Mouse (Mus musculus) limb, embryonic 13.5 days (tissue): Measurements from ENCODE around the gene Synj2. TPM values are rescaled to one million over a fixed set of nuclear protein-coding genes. Genes with fewer than 3 reads are reported as not detected.

Experiments used
- ATAC-seq: fragments of 200-750 bp; cut with Nextera tagmentation; 2 replicates; pipeline ENCODE4 v1.8.0; 2017; ENCODE audit warnings: low read depth, moderate number of reproducible peaks, moderate TSS enrichment; ENCODE audit not compliant: low FRiP score
- H3K27ac ChIP-seq: fragments of 300-500 bp; sonication (generic); 2 replicates; pipeline ENCODE4 v1.5.1; 2015; ENCODE audit warnings: inconsistent platforms, mild to moderate bottlenecking, moderate library complexity
- H3K27me3 ChIP-seq: fragments of 300-500 bp; sonication (generic); 2 replicates; pipeline ENCODE4 v1.6.1; 2015; ENCODE audit warnings: mild to moderate bottlenecking, inconsistent platforms
- H3K36me3 ChIP-seq: fragments of 300-500 bp; sonication (generic); 2 replicates; pipeline ENCODE4 v1.6.1; 2015; ENCODE audit warnings: inconsistent platforms, mild to moderate bottlenecking, moderate library complexity
- H3K4me1 ChIP-seq: fragments of 300-500 bp; sonication (generic); 2 replicates; pipeline ENCODE4 v1.6.1; 2015; ENCODE audit warnings: inconsistent platforms
- H3K4me2 ChIP-seq: fragments of 300-500 bp; sonication (generic); replicated peaks from 2 replicates; pipeline ENCODE4 v1.6.1; 2015; ENCODE audit warnings: inconsistent platforms, mild to moderate bottlenecking, moderate library complexity
- H3K4me3 ChIP-seq: fragments of 300-500 bp; sonication (generic); 2 replicates; pipeline ENCODE4 v1.5.1; 2015; ENCODE audit warnings: moderate library complexity, mild to moderate bottlenecking, inconsistent platforms
- H3K9ac ChIP-seq: fragments of 300-500 bp; sonication (generic); 2 replicates; pipeline ENCODE4 v1.6.1; 2015; ENCODE audit warnings: mild to moderate bottlenecking, inconsistent platforms
- H3K9me3 ChIP-seq: fragments of 300-500 bp; sonication (generic); 2 replicates; pipeline ENCODE4 v1.6.1; 2016; ENCODE audit warnings: inconsistent platforms
- WGBS: fragments of 180-500 bp; shearing (Covaris S2); methylation state at CpG from one replicate; pipeline ENCODE4 v1.1.7; 2015; 5-methylcytosine and 5-hydroxymethylcytosine counted together
- polyA plus RNA-seq: library from polyadenylated mRNA; unstranded; fragments of >200 nt; fragmentation: Nextera tagmentation; extraction: Ambion mirVana; gene quantifications from 2 replicates; pipeline ENCODE4 v1.2.1, GENCODE M21; 2015

Synj2 gene
- polyA plus RNA-seq, 1 experiment from 2014 or later = 1.8 TPM

DNA sequence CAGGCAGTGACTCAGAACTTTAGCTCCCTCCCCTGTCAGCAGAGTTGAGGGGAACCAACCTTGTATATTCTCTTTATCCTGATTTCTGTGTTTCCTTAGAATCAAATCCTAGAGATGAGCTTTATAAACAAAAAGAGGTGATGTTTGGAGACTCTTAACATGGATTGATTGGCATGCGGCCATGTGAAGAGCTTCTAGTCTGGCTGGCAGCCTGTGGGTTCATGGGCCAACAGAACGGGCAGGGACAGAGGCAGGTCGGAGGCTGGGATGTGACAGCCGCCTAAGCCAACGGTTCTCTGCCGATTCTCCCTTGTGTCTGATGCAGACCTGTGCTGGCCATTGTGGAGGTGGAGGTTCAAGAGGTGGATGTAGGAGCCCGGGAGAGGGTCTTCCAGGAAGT, 84.8 kb downstream of the Synj2 start:
- WGBS = 86% methylated on average over 7 of the region's 7 CpGs
- no peaks in the 10 kb centered on the region; the same call in 1 of the 2 replicates for H3K4me1 ChIP-seq
- no peak overlapping the region for H3K4me3 ChIP-seq
- no peaks in the 10 kb centered on the region for H3K9me3 ChIP-seq
- H3K27ac ChIP-seq = no peak overlapping the region
- no peak for ATAC-seq
- H3K36me3 ChIP-seq = peaks cover 9% of the 10 kb centered on the region; the same call in 1 of the 2 replicates
- H3K9ac ChIP-seq = no peak overlapping the region
- H3K4me2 ChIP-seq = no peak overlapping the region
- H3K27me3 ChIP-seq = no peaks in the 10 kb centered on the region

DNA sequence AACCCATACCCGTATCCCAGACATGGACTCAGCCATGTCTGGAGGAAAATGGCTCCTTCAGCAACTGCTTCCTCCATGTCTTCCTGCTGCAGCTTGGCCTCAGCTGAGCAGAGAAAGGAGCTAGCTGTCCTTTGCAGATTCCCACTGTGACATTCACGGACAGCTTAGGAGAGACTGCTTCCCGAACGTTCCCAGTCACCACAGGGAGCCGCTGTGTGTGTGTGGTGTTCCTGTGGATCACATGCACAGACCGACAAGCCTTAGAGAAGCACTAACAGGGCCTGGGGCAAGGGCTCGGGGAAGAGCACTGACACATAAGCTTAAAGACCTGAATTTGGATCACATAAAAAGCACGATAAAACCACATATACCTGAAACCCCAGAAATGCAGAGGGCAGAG, 94.6 kb downstream of the Synj2 start:
- no peaks in the 10 kb centered on the region for H3K27me3 ChIP-seq
- no peak for ATAC-seq
- no peak overlapping the region for H3K9ac ChIP-seq
- H3K4me2 ChIP-seq = no peak overlapping the region
- H3K36me3 ChIP-seq = no peaks in the 10 kb centered on the region
- no peaks in the 10 kb centered on the region for H3K9me3 ChIP-seq
- H3K27ac ChIP-seq = no peak overlapping the region
- H3K4me3 ChIP-seq = no peak overlapping the region
- H3K4me1 ChIP-seq = no peaks in the 10 kb centered on the region
- WGBS = 49% methylated on average over 8 of the region's 8 CpGs

DNA sequence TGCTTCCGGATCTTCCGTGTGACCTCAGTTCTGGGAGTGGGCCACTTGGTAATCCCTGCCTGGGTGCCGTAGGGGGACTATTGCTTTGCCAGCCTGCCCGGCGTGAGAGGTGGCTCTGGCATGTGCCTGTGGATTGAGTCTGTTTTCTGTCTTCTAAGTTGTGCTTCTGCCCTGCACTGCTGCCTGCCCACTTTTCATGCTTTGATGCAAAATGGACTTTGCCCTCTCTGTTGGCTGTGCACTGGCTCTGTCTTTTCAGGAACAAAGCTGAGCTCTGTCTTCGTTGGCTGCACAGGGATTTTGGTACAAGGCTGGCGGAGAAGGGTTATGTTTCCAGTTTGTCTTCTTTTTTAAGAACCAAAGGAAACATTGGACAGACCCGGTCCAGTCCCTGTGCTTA, 95.4 kb downstream of the Synj2 start:
- no peaks in the 10 kb centered on the region for H3K4me1 ChIP-seq
- no peak overlapping the region for H3K9ac ChIP-seq
- H3K27ac ChIP-seq = no peak overlapping the region
- no peaks in the 10 kb centered on the region for H3K9me3 ChIP-seq
- ATAC-seq = no peak
- no peak overlapping the region for H3K4me2 ChIP-seq
- 0 out of 2 replicates have a peak, but pooled peaks cover 2% of the 10 kb centered on the region for H3K36me3 ChIP-seq
- WGBS = 88% methylated on average over 8 of the region's 8 CpGs
- H3K27me3 ChIP-seq = no peaks in the 10 kb centered on the region
- no peak overlapping the region for H3K4me3 ChIP-seq

DNA sequence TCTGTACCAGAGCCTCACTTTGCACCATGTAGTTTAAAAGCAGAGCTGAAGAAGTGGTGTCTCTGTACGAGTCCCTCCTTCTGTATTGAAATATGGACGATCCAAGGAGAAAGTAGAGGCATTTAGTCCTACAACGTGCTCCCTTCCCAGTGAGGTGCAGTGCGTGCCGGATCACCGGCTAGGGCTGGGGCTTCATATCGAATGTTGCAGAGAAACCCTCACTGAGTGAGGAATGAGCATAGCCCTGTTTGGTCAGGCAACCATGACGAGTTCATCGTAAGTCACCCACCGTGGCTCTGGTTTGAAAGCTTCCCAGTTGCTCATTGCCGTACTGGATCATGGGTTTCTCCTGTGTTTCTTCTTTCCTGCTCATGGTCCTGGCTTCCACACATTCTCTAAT, 95.8 kb downstream of the Synj2 start:
- no peak for ATAC-seq
- Histone ChIP-seq H3K4me1 (no peaks in the 10 kb centered on the region), H3K4me2 (no peak overlapping the region), H3K36me3 (peaks cover 7% of the 10 kb centered on the region; the same call in 1 of the 2 replicates), H3K9me3 (no peaks in the 10 kb centered on the region), H3K27ac (no peak overlapping the region), H3K9ac (no peak overlapping the region), H3K4me3 (no peak overlapping the region), H3K27me3 (no peaks in the 10 kb centered on the region)
- WGBS = 89% methylated on average over 11 of the region's 11 CpGs

DNA sequence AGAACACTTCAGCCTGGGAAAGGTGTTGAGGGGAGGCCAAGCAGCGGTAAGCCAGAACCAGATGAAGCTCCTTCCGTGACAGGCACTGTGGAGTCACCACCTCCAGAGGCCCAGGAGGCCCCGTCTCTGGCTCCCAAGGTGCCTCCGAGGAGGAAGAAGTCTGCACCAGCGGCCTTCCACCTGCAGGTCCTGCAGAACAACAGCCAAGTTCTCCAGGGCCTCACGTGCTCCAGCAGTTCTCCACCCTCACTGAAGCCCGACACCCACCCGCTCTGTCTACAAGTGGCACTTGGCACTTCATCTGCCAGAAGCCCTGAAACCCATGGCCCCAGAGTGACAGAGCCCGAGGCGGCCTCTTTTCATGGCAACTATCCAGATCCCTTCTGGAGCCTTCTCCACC, 96.4 kb downstream of the Synj2 start:
- no peaks in the 10 kb centered on the region for H3K9me3 ChIP-seq
- H3K4me3 ChIP-seq = no peak overlapping the region
- no peak overlapping the region for H3K4me2 ChIP-seq
- 82% methylated on average over 10 of the region's 10 CpGs for WGBS
- ATAC-seq = no peak
- H3K9ac ChIP-seq = no peak overlapping the region
- peaks cover 12% of the 10 kb centered on the region for H3K36me3 ChIP-seq
- no peaks in the 10 kb centered on the region for H3K4me1 ChIP-seq
- no peaks in the 10 kb centered on the region for H3K27me3 ChIP-seq
- no peak overlapping the region for H3K27ac ChIP-seq

DNA sequence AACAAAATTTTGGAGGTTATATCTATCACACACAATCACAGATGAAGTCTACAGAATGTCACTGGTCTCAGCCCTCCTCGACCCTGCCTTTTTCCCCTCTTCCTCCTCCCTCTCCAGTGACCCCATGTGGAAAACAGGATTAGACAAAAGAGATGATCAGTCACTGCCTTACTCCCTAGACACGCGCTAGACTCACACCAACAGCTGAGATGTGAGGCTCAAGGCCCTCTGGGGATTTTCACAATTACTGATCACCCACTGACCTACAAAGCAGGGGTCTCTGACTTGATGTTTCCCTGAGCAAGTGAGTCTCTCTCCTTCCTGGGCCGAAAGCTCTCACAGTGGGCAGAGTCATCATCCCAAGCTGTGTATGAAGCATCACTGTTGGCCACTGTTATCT, 111.7 kb downstream of the Synj2 start:
- Histone ChIP-seq H3K27ac (no peak overlapping the region), H3K4me2 (no peak overlapping the region), H3K9ac (no peak overlapping the region), H3K4me3 (no peak overlapping the region), H3K4me1 (no peaks in the 10 kb centered on the region), H3K27me3 (no peaks in the 10 kb centered on the region), H3K9me3 (no peaks in the 10 kb centered on the region), H3K36me3 (peaks cover 25% of the 10 kb centered on the region)
- ATAC-seq = no peak
- WGBS = 86% methylated on average over 4 of the region's 4 CpGs

DNA sequence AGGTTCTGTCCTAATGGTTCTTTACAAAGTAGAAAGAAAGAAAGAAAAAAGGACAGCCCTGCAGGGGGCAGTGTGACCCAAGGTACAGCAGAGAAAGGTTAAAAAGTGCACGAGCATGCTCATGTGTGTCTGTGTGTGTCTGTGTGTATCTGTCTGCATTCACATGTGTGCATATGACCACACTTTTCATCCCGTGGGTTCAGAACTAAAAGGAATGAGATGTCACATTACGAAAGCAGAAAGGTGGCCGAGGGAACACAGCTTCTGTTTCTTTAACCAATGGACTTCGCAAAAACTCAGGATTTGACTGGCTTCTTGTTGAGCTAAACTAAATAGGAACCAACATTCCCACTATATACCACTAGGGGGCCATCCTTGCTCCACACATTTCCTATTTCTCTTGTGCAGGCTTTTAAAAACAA, 113.9 kb downstream of the Synj2 start:
- no peaks in the 10 kb centered on the region for H3K4me1 ChIP-seq
- H3K36me3 ChIP-seq = peaks cover 19% of the 10 kb centered on the region
- no peaks in the 10 kb centered on the region for H3K27me3 ChIP-seq
- no peak for ATAC-seq
- H3K27ac ChIP-seq = no peak overlapping the region
- H3K4me2 ChIP-seq = no peak overlapping the region
- no peak overlapping the region for H3K4me3 ChIP-seq
- H3K9ac ChIP-seq = no peak overlapping the region
- WGBS = 28% methylated on average over 5 of the region's 5 CpGs
- no peaks in the 10 kb centered on the region for H3K9me3 ChIP-seq

DNA sequence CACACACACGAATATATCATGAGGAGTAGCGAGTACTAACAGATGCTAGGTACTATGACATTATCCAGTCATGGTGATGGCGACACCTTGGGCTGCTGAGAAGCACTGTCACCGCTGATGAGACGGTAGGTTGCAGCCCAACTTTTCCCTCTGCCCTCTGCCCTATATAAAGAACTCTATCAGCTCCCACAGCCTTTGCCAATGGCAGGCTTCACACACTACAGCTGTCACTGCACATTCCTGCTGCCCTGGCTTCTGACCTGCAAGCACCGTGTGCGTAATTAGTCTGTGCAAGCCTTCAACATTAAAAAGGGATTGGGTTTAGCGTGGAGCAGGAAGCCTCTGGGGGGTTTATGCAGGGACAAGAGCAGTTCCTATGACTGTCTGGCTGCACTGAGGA, 121.7 kb downstream of the Synj2 start:
- H3K4me1 ChIP-seq = no peaks in the 10 kb centered on the region
- H3K27ac ChIP-seq = no peak overlapping the region
- peaks cover 55% of the 10 kb centered on the region for H3K36me3 ChIP-seq

DNA sequence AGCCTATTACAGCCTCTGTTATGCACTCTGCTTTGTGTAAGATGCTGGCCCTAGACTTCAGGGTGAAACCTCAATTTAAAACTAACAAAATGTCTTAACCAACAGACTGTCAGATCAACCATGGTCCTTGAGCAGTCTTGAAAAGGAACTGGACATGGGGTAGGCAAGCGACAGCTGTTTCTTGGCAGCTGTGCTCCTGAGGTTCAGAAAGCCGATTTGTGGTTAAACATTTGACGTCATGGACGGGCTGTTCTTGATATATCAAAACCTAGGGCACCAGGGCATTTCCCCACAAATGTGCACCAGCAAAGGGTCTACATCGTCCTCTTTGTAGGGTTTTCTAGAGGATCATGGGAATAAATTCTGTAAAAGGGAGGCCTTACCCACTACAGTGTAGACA, 122.5 kb downstream of the Synj2 start:
- Histone ChIP-seq H3K27me3 (no peaks in the 10 kb centered on the region), H3K36me3 (peaks cover 55% of the 10 kb centered on the region), H3K9me3 (no peaks in the 10 kb centered on the region), H3K27ac (no peak overlapping the region), H3K4me1 (no peaks in the 10 kb centered on the region), H3K4me3 (no peak overlapping the region), H3K9ac (no peak overlapping the region), H3K4me2 (no peak overlapping the region)
- 87% methylated on average over 5 of the region's 5 CpGs for WGBS
- ATAC-seq = no peak

More for the DNA sequence above, 121.7 kb downstream of the Synj2 start:
- H3K27me3 ChIP-seq = no peaks in the 10 kb centered on the region
- WGBS = 79% methylated on average over 8 of the region's 8 CpGs
- H3K4me2 ChIP-seq = no peak overlapping the region
- H3K4me3 ChIP-seq = no peak overlapping the region
- H3K9ac ChIP-seq = no peak overlapping the region
- ATAC-seq = no peak
- H3K9me3 ChIP-seq = no peaks in the 10 kb centered on the region

DNA sequence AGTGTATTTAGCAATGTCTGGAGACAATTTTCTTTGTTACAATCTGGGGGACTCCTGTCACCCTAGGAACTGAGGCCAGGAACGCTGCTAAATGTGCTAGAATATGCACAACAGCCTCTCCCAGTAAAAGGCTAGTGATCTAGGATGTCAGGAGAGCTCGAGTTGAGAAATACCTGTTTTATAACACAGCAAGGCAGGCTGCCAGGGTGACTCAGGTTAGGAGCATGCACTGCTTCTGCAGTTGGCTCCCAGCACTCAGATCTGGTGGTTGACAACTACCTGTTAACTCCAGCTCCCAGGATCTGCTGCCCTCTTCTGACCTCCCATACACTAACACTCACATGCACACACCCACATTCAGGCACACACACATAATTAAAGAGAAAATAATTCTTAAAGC, 124.9 kb downstream of the Synj2 start:
- Histone ChIP-seq H3K4me2 (no peak overlapping the region), H3K27me3 (no peaks in the 10 kb centered on the region), H3K9ac (no peak overlapping the region), H3K9me3 (no peaks in the 10 kb centered on the region), H3K4me1 (no peaks in the 10 kb centered on the region), H3K36me3 (peaks cover 67% of the 10 kb centered on the region), H3K4me3 (no peak overlapping the region), H3K27ac (no peak overlapping the region)
- WGBS = 91% methylated on average over 2 of the region's 2 CpGs
- no peak for ATAC-seq

DNA sequence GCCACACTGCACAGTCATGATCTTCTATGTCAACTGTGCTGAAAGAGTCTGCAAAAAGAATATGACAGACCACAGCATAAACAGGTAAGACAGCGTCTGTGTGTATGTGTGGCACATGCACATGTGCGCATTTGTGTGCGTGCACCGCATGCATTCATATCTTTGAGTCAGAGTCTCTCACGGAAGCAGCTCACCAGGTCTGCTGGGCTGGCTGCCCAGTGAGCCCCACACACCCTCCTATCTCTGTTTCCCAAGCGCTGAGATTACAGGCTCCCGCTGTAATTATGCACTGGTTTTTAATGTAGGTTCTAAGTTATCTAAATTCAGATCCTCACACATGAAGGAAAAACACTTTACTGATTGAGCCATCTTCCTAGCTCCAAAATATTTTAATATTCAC, 126.5 kb downstream of the Synj2 start:
- Histone ChIP-seq H3K4me2 (no peak overlapping the region), H3K9ac (no peak overlapping the region), H3K36me3 (peaks cover 75% of the 10 kb centered on the region), H3K27me3 (no peaks in the 10 kb centered on the region), H3K4me3 (no peak overlapping the region), H3K27ac (no peak overlapping the region), H3K4me1 (no peaks in the 10 kb centered on the region), H3K9me3 (no peaks in the 10 kb centered on the region)
- ATAC-seq = no peak
- WGBS = 97% methylated on average over 7 of the region's 7 CpGs

DNA sequence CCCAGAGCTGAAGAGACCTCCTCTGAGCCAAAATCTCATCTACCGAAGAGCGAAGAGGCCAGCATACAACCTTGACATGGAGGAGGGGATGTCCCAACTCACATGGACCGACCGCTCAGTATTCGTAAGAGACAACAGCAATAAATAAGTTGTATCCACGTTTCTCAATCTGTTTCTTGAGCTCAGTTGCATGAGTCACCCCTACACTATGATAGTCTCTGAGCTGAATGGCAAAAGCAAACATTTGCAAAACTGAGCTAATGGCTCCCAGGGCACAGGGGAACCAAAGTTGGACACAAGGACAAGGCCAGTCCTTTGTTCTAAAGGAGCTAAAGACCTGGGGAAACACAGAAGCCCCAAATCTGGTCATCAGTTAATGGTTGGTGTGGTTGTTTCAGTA, 128.8 kb downstream of the Synj2 start:
- H3K36me3 ChIP-seq = peaks cover 69% of the 10 kb centered on the region
- H3K4me3 ChIP-seq = no peak overlapping the region
- ATAC-seq = no peak
- no peak overlapping the region for H3K9ac ChIP-seq
- H3K27ac ChIP-seq = no peak overlapping the region
- no peaks in the 10 kb centered on the region for H3K4me1 ChIP-seq
- WGBS = 95% methylated on average over 6 of the region's 6 CpGs
- H3K27me3 ChIP-seq = no peaks in the 10 kb centered on the region
- no peak overlapping the region for H3K4me2 ChIP-seq
- no peaks in the 10 kb centered on the region for H3K9me3 ChIP-seq

DNA sequence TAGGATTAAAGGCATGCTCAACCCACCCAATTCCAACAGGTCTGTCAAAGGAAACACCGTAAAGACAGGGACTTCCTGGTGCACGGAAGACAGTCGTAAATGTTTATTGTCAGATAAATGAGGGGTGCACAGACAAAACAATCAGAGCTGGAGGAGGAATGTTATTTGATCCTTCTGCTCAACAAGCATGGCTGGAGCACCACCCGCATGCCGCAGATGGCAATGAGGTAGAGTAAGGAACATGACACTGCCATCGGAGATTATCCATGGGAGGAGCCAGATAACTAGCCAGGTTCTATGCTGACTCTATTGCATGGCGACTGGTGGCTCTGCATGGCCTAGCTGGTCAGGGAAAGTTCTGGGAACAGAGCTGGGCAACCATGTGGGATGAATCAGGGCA, 132.3 kb downstream of the Synj2 start:
- H3K4me2 ChIP-seq = no peak overlapping the region
- 33% methylated on average over 7 of the region's 7 CpGs for WGBS
- H3K9me3 ChIP-seq = no peaks in the 10 kb centered on the region
- H3K4me1 ChIP-seq = no peaks in the 10 kb centered on the region
- ATAC-seq = no peak
- no peak overlapping the region for H3K4me3 ChIP-seq
- H3K27me3 ChIP-seq = no peaks in the 10 kb centered on the region
- no peak overlapping the region for H3K9ac ChIP-seq
- no peak overlapping the region for H3K27ac ChIP-seq
- H3K36me3 ChIP-seq = peaks cover 48% of the 10 kb centered on the region
